Mouse (Mus musculus): Measurements from ENCODE around the gene Casq2. TPM values are rescaled to one million over a fixed set of nuclear protein-coding genes. Genes with fewer than 3 reads are reported as not detected.
A peak's percentile ranks its signal among the peaks of the same experiment; 100 is the strongest.

Casq2 gene
- polyA plus RNA-seq, 1 experiment from 2014 or later: 1.7 TPM

- Histone ChIP-seq H3K4me3 (replicated peaks) (no peak overlapping the region), H3K27me3 (replicated peaks) (no peaks in the 10 kb centered on the region), H3K9ac (no peak overlapping the region), H3K4me2 (no peak overlapping the region), H3K27ac (0 out of 2 replicates have a peak overlapping the region, but pooled peaks have one; percentile 23), H3K36me3 (peaks cover 9% of the 10 kb centered on the region), H3K4me1 (peaks cover 23% of the 10 kb centered on the region), H3K9me3 (no peaks in the 10 kb centered on the region)
- 45% methylated on average over 6 of the region's 6 CpGs for WGBS
- ATAC-seq (ENCODE audit: insufficient read depth, low FRiP score, low read depth): no peak
Observed at GRCm38 (mm10) chr3:102188972-102189371, 102.8 kb downstream of the Casq2 start.

DNA sequence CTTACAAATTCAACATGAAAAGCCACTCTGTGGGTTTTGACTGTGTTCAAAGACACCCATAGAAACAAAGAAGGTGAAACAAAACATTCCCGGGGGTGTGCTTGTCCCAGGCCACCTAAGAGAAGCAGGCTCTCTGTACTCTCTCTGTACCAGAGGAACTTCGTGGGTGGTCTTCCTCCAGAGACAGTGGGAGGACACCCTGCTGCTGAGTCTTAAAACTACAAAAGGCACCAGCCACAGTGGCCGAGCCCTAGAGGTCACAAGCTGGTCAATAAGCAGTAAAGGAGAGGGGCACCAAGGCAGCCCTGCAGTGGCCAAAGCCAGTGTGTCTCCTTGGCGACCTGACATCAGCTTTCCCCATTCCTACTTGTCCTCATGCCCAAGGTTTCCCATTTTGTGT lies 103.8 kb downstream of the Casq2 start:
- H3K4me3 ChIP-seq (replicated peaks): no peak overlapping the region
- H3K27me3 ChIP-seq (replicated peaks): no peaks in the 10 kb centered on the region
- no peak overlapping the region for H3K9ac ChIP-seq
- no peak overlapping the region for H3K4me2 ChIP-seq
- H3K27ac ChIP-seq: no peak overlapping the region
- H3K9me3 ChIP-seq: no peaks in the 10 kb centered on the region
- H3K4me1 ChIP-seq: peaks cover 34% of the 10 kb centered on the region
- ATAC-seq (ENCODE audit: insufficient read depth, low FRiP score, low read depth): no peak
- 28% methylated on average over 4 of the region's 4 CpGs for WGBS
- 0 out of 2 replicates have a peak, but pooled peaks cover 6% of the 10 kb centered on the region for H3K36me3 ChIP-seq

DNA sequence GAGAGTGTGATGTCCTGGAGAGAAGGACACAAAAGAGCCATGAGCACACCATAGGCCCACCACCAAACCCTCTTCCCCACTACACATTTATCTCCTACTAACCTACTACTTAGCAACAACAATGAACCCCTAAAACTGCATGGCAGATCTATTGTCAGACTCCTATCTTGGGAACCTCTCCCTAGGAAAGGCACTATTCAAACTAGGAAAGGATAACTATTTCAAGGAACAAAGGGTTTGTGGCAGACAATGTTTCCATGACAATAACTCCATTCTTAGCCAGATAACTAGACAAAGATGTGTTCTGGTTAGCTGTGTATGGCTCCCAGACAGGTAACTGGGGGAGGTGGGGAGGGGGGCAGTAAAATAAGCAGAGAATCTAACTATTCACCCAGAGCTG lies 104.4 kb downstream of the Casq2 start:
- Histone ChIP-seq H3K9me3 (no peaks in the 10 kb centered on the region), H3K4me2 (no peak overlapping the region), H3K4me3 (replicated peaks) (no peak overlapping the region), H3K9ac (no peak overlapping the region), H3K27me3 (replicated peaks) (no peaks in the 10 kb centered on the region), H3K27ac (no peak overlapping the region), H3K36me3 (0 out of 2 replicates have a peak, but pooled peaks cover 6% of the 10 kb centered on the region), H3K4me1 (peaks cover 37% of the 10 kb centered on the region)
- no peak for ATAC-seq (ENCODE audit: insufficient read depth, low FRiP score, low read depth)

GRCm38 (mm10) chr3:102191575-102191974 lies 105.4 kb downstream of the Casq2 start:
- WGBS: 66% methylated on average over 3 of the region's 3 CpGs
- H3K4me2 ChIP-seq: no peak overlapping the region
- H3K36me3 ChIP-seq: 0 out of 2 replicates have a peak, but pooled peaks cover 6% of the 10 kb centered on the region
- H3K27ac ChIP-seq: peak overlapping the region; percentile 26; the same call in 1 of the 2 replicates
- no peaks in the 10 kb centered on the region for H3K9me3 ChIP-seq
- no peak overlapping the region for H3K4me3 ChIP-seq (replicated peaks)
- no peaks in the 10 kb centered on the region for H3K27me3 ChIP-seq (replicated peaks)
- peaks cover 37% of the 10 kb centered on the region for H3K4me1 ChIP-seq
- no peak overlapping the region for H3K9ac ChIP-seq
- no peak for ATAC-seq (ENCODE audit: insufficient read depth, low FRiP score, low read depth)

GRCm38 (mm10) chr3:102192621-102193020 lies 106.4 kb downstream of the Casq2 start:
- H3K9ac ChIP-seq: no peak overlapping the region
- peaks cover 39% of the 10 kb centered on the region for H3K4me1 ChIP-seq
- H3K4me3 ChIP-seq (replicated peaks): no peak overlapping the region
- no peaks in the 10 kb centered on the region for H3K9me3 ChIP-seq
- ATAC-seq (ENCODE audit: insufficient read depth, low FRiP score, low read depth): no peak
- no peak overlapping the region for H3K4me2 ChIP-seq
- no peaks in the 10 kb centered on the region for H3K27me3 ChIP-seq (replicated peaks)
- peak overlapping the region; percentile 70; the same call in 1 of the 2 replicates for H3K27ac ChIP-seq
- 57% methylated on average over 2 of the region's 2 CpGs for WGBS
- H3K36me3 ChIP-seq: 0 out of 2 replicates have a peak, but pooled peaks cover 6% of the 10 kb centered on the region

- H3K9ac ChIP-seq: no peak overlapping the region
- H3K4me3 ChIP-seq (replicated peaks): no peak overlapping the region
- H3K4me1 ChIP-seq: peaks cover 48% of the 10 kb centered on the region
- H3K27ac ChIP-seq: peak overlapping the region; percentile 70
- H3K4me2 ChIP-seq: peak overlapping the region; percentile 36
- 16% methylated on average over 19 of the region's 20 CpGs for WGBS
- no peaks in the 10 kb centered on the region for H3K27me3 ChIP-seq (replicated peaks)
- H3K9me3 ChIP-seq: no peaks in the 10 kb centered on the region
- 0 out of 2 replicates have a peak, but pooled peaks cover under 1% of the 10 kb centered on the region for H3K36me3 ChIP-seq
- peak; percentile 31; the same call in 1 of the 2 replicates for ATAC-seq (ENCODE audit: insufficient read depth, low FRiP score, low read depth)
Observed at GRCm38 (mm10) chr3:102193488-102194290, 107.5 kb downstream of the Casq2 start.

GRCm38 (mm10) chr3:102194291-102195051 lies 108.3 kb downstream of the Casq2 start:
- H3K27ac ChIP-seq: peak overlapping the region; percentile 70
- H3K4me3 ChIP-seq (replicated peaks): no peak overlapping the region
- peaks cover 52% of the 10 kb centered on the region for H3K4me1 ChIP-seq
- 18% methylated on average over 11 of the region's 11 CpGs for WGBS
- no peaks in the 10 kb centered on the region for H3K27me3 ChIP-seq (replicated peaks)
- peak overlapping the region; percentile 36 for H3K4me2 ChIP-seq
- H3K36me3 ChIP-seq: no peaks in the 10 kb centered on the region
- no peak overlapping the region for H3K9ac ChIP-seq
- no peak for ATAC-seq (ENCODE audit: insufficient read depth, low FRiP score, low read depth)
- H3K9me3 ChIP-seq: no peaks in the 10 kb centered on the region

- WGBS: 40% methylated on average over 2 of the region's 2 CpGs
- Histone ChIP-seq H3K36me3 (no peaks in the 10 kb centered on the region), H3K9ac (no peak overlapping the region), H3K27me3 (replicated peaks) (no peaks in the 10 kb centered on the region), H3K4me1 (peaks cover 49% of the 10 kb centered on the region), H3K27ac (0 out of 2 replicates have a peak overlapping the region, but pooled peaks have one; percentile 13), H3K9me3 (no peaks in the 10 kb centered on the region), H3K4me3 (replicated peaks) (no peak overlapping the region), H3K4me2 (no peak overlapping the region)
- ATAC-seq (ENCODE audit: insufficient read depth, low FRiP score, low read depth): no peak
Observed at GRCm38 (mm10) chr3:102195762-102196161, 109.5 kb downstream of the Casq2 start.

Other genes with a start within 250 kb of the Casq2 start
- 4.1 and 5.8 TPM in 2 replicates for gene Mab21l3, start 237.5 kb upstream of the Casq2 start, polyA plus RNA-seq (2015; fragmentation: Nextera tagmentation; extraction: Ambion mirVana)
- 6.2 and 7.0 TPM in 2 replicates for gene Slc22a15, start 162.0 kb upstream of the Casq2 start, polyA plus RNA-seq (2015; fragmentation: Nextera tagmentation; extraction: Ambion mirVana)
- gene Nhlh2, start 76.3 kb upstream of the Casq2 start, polyA plus RNA-seq (2015; fragmentation: Nextera tagmentation; extraction: Ambion mirVana): 0.05 and 0.10 TPM in 2 replicates
- 22.7 and 27.0 TPM in 2 replicates for gene Vangl1, start 118.3 kb downstream of the Casq2 start, polyA plus RNA-seq (2015; fragmentation: Nextera tagmentation; extraction: Ambion mirVana)

Measured in stomach, embryonic 15.5 days (tissue).